Mouse (Mus musculus) heart, adult 8-10 months (tissue): ENCODE data around the gene Fam120a. TPM values are rescaled to one million over a fixed set of nuclear protein-coding genes. Genes with fewer than 3 reads are reported as not detected.

Experiments
- DNase-seq: peaks from one replicate; pipeline ENCODE4 v3.0.0; 2022; ENCODE audit warnings: low spot score
- total RNA-seq, 4 experiments: library from RNA; stranded (reverse); gene quantifications; 2 replicates each; pipeline ENCODE4 v1.2.4; 2022

Gene Fam120a
- total RNA-seq, 4 experiments from 2014 or later = 97.4 to 114 (median 105) TPM

- DNase-seq = no peak
These were observed 110.4 kb downstream of the Fam120a start for GRCm38 (mm10) chr13:48857246-48857932.

GRCm38 (mm10) chr13:48853947-48854346 is 113.9 kb downstream of the Fam120a start:
- no peak for DNase-seq

GRCm38 (mm10) chr13:48853475-48853874 is 114.3 kb downstream of the Fam120a start:
- no peak for DNase-seq

GRCm38 (mm10) chr13:48852859-48853258 is 115.0 kb downstream of the Fam120a start:
- DNase-seq = no peak

- no peak for DNase-seq
These were observed 116.1 kb downstream of the Fam120a start for GRCm38 (mm10) chr13:48851719-48852118.

- no peak for DNase-seq
These were observed 117.0 kb downstream of the Fam120a start for GRCm38 (mm10) chr13:48850771-48851170.

GRCm38 (mm10) chr13:48850326-48850725 is 117.5 kb downstream of the Fam120a start:
- no peak for DNase-seq

GRCm38 (mm10) chr13:48849155-48849554 is 118.7 kb downstream of the Fam120a start:
- no peak for DNase-seq

GRCm38 (mm10) chr13:48845308-48845707 is 122.5 kb downstream of the Fam120a start:
- DNase-seq = no peak

GRCm38 (mm10) chr13:48843530-48843929 is 124.3 kb downstream of the Fam120a start:
- no peak for DNase-seq

- no peak for DNase-seq
These were observed 125.8 kb downstream of the Fam120a start for GRCm38 (mm10) chr13:48841905-48842592.

GRCm38 (mm10) chr13:48838284-48838683 is 129.5 kb downstream of the Fam120a start:
- no peak for DNase-seq

- DNase-seq = no peak
These were observed 130.3 kb downstream of the Fam120a start for GRCm38 (mm10) chr13:48837537-48837936.

- DNase-seq = no peak
These were observed 137.1 kb downstream of the Fam120a start for GRCm38 (mm10) chr13:48830528-48831250.

- no peak for DNase-seq
These were observed 138.0 kb downstream of the Fam120a start for GRCm38 (mm10) chr13:48829780-48830179.

Other genes starting within 250 kb of the Fam120a start
- gene Phf2, start 96.9 kb downstream of the Fam120a start, total RNA-seq = 10 to 100 TPM; 26.8 to 31.5 (median 29.9) TPM
- 10 to 100 TPM; 60.5 to 89.6 (median 75.4) TPM for gene Wnk2, start 180.0 kb upstream of the Fam120a start, total RNA-seq
- 100 to 1,000 TPM; 111 to 152 (median 131) TPM for gene Ninj1, start 219.5 kb upstream of the Fam120a start, total RNA-seq
- gene Card19, start 248.0 kb upstream of the Fam120a start, total RNA-seq = 100 to 1,000 TPM; 132 to 152 (median 141) TPM